Mouse (Mus musculus): ENCODE measurements at regions not wholly inside any gene's neighbourhood (a gene's known extent, or its start where the extent isn't known, plus 50 kb on each side); places are given as distances from the start of the nearest gene placed in this dataset.

DNA sequence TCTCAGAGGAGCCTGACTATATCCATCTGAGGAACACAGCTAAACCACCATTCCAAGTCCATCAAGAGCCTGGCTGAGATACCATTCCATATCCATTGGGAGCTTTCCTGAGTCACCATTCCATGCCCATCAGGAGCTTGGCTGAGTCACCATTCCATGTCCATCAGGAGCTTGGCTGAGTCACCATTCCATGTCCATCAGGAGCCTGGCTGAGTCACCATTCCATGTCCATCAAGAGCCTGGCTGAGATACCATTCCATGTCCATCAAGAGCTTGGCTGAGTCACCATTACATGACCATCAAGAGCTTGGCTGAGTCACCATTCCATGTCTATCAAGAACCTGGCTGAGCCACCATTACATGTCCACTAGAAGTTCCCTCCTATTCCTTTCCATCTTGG, 288.7 kb upstream of the N4bp1 start:
- Histone ChIP-seq H3K9me3 (replicated peaks; ENCODE audit: control insufficient read depth, low read length) (no peaks in the 10 kb centered on the region), H3K27ac (ENCODE audit: low read length) (no peak overlapping the region), H3K36me3 (ENCODE audit: control insufficient read depth, insufficient read depth, low read length) (no peaks in the 10 kb centered on the region), H3K4me1 (ENCODE audit: control insufficient read depth, insufficient read depth, low read length) (no peaks in the 10 kb centered on the region), H3K9ac (ENCODE audit: low read length) (no peak overlapping the region), H3K27me3 (ENCODE audit: control insufficient read depth, insufficient read depth, low read length) (no peaks in the 10 kb centered on the region), H3K4me3 (replicated peaks; ENCODE audit: low read length) (no peak overlapping the region), H3K4me2 (ENCODE audit: low read depth, low read length) (no peak overlapping the region)
- ATAC-seq (ENCODE audit: insufficient read depth, low FRiP score): no peak

DNA sequence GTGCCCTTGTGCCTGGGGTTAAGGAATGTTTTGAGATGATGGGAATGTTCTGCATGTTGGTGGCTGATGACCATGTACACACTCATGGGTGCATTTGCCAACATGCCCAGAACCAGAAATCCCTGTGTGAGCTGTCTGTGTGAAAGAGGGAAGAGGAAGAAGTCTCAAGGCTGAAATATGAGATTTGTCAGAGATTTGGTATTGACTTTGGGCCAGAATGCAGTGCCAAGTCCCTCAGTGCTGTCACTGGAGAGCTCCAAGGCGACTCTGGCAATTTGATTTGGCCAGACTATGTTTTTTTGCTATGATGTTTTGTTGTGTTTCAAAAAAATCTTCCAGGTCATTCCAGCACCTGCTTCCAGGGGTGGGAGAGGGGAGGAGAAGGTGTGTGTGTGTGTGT, 281.7 kb upstream of the N4bp1 start:
- 64% methylated on average over 1 of the region's 1 CpGs for WGBS

DNA sequence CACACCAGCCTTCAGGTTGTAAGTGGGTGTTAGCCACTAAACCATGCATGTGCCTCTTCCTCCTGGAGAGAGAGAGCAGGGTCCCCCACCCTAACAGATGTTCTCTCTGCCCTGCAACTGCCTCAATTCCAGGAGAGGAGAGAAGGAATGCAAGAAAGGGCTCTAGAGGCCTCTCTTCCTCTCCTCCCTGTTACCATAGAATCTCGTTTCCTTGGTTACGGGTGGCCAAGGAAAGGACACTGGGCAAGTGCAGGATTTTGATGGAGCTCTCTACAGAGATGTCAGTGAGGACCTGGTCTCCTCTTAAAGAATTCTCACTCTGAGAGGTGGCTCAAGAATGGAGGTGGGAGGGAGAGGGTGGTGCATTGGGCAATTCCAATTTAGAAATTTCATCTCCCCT, 275.4 kb upstream of the N4bp1 start:
- ATAC-seq (ENCODE audit: insufficient read depth, low FRiP score): no peak
- Histone ChIP-seq H3K36me3 (ENCODE audit: control insufficient read depth, insufficient read depth, low read length) (no peaks in the 10 kb centered on the region), H3K27ac (ENCODE audit: low read length) (no peak overlapping the region), H3K4me1 (ENCODE audit: control insufficient read depth, insufficient read depth, low read length) (no peaks in the 10 kb centered on the region), H3K4me2 (ENCODE audit: low read depth, low read length) (no peak overlapping the region), H3K4me3 (replicated peaks; ENCODE audit: low read length) (no peak overlapping the region), H3K9me3 (replicated peaks; ENCODE audit: control insufficient read depth, low read length) (no peaks in the 10 kb centered on the region), H3K9ac (ENCODE audit: low read length) (no peak overlapping the region), H3K27me3 (ENCODE audit: control insufficient read depth, insufficient read depth, low read length) (no peaks in the 10 kb centered on the region)
- 81% methylated on average over 2 of the region's 2 CpGs for WGBS

More for the DNA sequence above, 281.7 kb upstream of the N4bp1 start:
- Histone ChIP-seq H3K4me1 (ENCODE audit: control insufficient read depth, insufficient read depth, low read length) (no peaks in the 10 kb centered on the region), H3K9ac (ENCODE audit: low read length) (no peak overlapping the region), H3K4me2 (ENCODE audit: low read depth, low read length) (no peak overlapping the region), H3K27ac (ENCODE audit: low read length) (no peak overlapping the region), H3K36me3 (ENCODE audit: control insufficient read depth, insufficient read depth, low read length) (no peaks in the 10 kb centered on the region), H3K4me3 (replicated peaks; ENCODE audit: low read length) (no peak overlapping the region), H3K27me3 (ENCODE audit: control insufficient read depth, insufficient read depth, low read length) (no peaks in the 10 kb centered on the region), H3K9me3 (replicated peaks; ENCODE audit: control insufficient read depth, low read length) (no peaks in the 10 kb centered on the region)
- no peak for ATAC-seq (ENCODE audit: insufficient read depth, low FRiP score)

DNA sequence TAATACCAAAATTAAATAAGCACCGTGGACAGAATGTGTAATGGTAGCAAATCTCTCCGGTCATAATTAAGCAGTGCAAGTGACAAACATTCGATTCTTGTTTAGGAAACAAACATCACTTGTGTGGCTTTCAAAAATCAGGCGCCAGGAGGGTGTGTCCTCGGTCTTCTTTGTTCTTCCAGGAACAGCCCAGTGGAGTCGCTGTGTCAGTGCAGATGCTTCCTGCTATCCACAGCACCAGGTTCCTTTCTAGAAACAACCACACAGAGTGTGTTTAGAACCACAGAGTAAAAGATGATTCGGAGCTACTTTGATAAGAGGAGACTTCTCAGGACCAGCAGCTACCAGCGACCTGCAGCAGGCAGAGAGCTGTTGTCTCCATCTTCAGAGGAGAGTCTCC, 273.3 kb upstream of the N4bp1 start:
- WGBS: 58% methylated on average over 8 of the region's 8 CpGs
- Histone ChIP-seq H3K27me3 (ENCODE audit: control insufficient read depth, insufficient read depth, low read length) (no peaks in the 10 kb centered on the region), H3K4me3 (replicated peaks; ENCODE audit: low read length) (no peak overlapping the region), H3K36me3 (ENCODE audit: control insufficient read depth, insufficient read depth, low read length) (no peaks in the 10 kb centered on the region), H3K27ac (ENCODE audit: low read length) (no peak overlapping the region), H3K9me3 (replicated peaks; ENCODE audit: control insufficient read depth, low read length) (no peaks in the 10 kb centered on the region), H3K4me1 (ENCODE audit: control insufficient read depth, insufficient read depth, low read length) (no peaks in the 10 kb centered on the region), H3K9ac (ENCODE audit: low read length) (no peak overlapping the region), H3K4me2 (ENCODE audit: low read depth, low read length) (no peak overlapping the region)
- ATAC-seq (ENCODE audit: insufficient read depth, low FRiP score): no peak

DNA sequence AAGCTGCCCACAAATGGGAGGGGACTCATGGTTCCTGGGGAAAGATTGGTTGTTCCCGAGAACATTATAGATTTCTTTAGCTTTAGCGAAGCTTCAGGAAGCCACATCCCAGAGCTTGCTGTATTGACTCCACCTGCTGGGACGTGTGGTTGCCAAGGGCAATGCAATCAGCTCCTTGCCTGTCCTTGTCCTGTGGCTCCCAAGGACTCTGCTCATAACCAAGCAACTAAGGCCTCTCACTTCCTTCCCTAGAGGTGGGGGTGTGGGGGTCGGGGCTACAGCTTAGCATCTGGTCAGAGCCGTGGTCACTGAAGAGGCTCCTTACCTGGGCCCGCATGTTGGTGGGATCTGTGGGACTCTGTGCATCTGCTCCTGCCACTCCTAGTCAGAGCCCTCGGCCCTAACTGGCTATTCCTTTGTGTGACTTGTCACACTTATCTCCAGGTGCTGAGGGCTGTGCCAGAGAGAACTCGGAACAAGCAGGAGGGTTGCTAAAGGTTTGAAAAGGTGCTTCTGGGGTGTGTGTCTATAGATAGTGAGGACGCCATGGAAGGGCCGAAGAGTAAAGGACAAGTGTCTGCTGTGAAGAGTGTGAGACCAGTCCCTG, 270.9 kb upstream of the N4bp1 start:
- Histone ChIP-seq H3K4me2 (ENCODE audit: low read depth, low read length) (no peak overlapping the region), H3K9ac (ENCODE audit: low read length) (no peak overlapping the region), H3K9me3 (replicated peaks; ENCODE audit: control insufficient read depth, low read length) (no peaks in the 10 kb centered on the region), H3K4me3 (replicated peaks; ENCODE audit: low read length) (no peak overlapping the region), H3K27me3 (ENCODE audit: control insufficient read depth, insufficient read depth, low read length) (no peaks in the 10 kb centered on the region), H3K4me1 (ENCODE audit: control insufficient read depth, insufficient read depth, low read length) (no peaks in the 10 kb centered on the region), H3K36me3 (ENCODE audit: control insufficient read depth, insufficient read depth, low read length) (no peaks in the 10 kb centered on the region), H3K27ac (ENCODE audit: low read length) (no peak overlapping the region)
- WGBS: 56% methylated on average over 10 of the region's 10 CpGs
- ATAC-seq (ENCODE audit: insufficient read depth, low FRiP score): peak; percentile 71; the same call in 1 of the 2 replicates

DNA sequence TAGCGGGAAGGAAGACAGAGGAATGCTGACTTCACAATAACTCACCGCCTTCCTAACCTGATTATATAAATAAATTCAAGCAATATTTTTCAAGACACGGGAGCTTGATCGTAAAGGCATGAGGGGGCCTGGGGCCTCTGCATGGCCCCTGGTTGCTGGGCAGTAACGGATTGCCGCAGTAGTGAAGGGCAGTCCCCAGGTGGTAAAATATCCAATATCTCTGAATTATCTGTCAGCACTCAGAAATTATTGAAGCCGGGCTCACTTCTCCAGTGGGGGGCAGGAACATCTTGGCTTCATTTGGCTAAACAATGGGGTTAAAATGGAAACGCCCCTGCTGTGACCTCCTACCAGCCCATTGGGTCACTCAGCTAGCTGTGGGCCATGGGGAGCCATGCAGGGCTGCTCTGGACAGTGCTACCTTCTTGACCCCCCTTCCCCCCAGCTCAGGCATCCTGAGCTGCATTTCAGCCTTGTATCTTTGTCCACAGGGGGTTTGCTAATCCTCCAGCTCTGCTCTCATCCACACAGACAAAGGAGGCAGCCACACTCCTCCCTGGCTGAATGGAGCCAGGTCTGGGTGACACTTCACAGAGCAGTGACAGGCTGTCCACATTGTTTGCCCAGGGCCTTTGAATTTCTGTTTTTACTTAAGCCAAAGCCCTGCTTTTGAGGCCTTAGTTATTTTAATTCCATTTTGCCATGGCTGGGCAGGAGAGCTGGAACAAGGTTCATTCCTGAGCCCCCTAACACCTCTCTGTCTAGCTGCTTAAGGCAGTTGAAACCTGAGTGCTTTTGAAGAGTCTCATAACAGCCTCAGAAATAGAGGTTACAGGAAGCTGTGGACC, 267.2 kb upstream of the N4bp1 start:
- 34% methylated on average over 8 of the region's 8 CpGs for WGBS
- Histone ChIP-seq H3K27me3 (ENCODE audit: control insufficient read depth, insufficient read depth, low read length) (no peaks in the 10 kb centered on the region), H3K36me3 (ENCODE audit: control insufficient read depth, insufficient read depth, low read length) (no peaks in the 10 kb centered on the region), H3K4me3 (replicated peaks; ENCODE audit: low read length) (no peak overlapping the region), H3K4me2 (ENCODE audit: low read depth, low read length) (no peak overlapping the region), H3K4me1 (ENCODE audit: control insufficient read depth, insufficient read depth, low read length) (no peaks in the 10 kb centered on the region), H3K27ac (ENCODE audit: low read length) (no peak overlapping the region), H3K9me3 (replicated peaks; ENCODE audit: control insufficient read depth, low read length) (no peaks in the 10 kb centered on the region), H3K9ac (ENCODE audit: low read length) (no peak overlapping the region)
- no peak for ATAC-seq (ENCODE audit: insufficient read depth, low FRiP score)

DNA sequence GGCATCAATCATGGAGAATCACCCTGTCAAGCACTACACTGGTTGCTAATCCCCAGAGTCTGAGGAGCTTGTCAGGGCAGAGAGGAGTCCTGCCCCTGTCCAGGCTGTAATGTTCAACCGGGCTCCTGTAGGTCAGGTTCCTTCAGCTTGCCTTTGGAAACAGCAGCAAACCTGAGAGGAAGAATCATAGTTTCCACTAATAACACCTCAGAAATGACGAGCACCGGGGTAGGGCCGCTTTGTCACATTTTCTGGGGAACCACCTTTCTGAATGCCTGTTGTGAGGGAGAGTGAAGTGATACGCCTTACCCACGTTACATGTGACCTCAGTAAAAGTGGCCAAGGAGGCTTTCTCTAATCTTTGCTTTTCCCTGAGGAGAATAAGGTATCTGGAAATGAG, 263.8 kb upstream of the N4bp1 start:
- H3K4me2 ChIP-seq (ENCODE audit: low read depth, low read length): no peak overlapping the region
- no peaks in the 10 kb centered on the region for H3K36me3 ChIP-seq (ENCODE audit: control insufficient read depth, insufficient read depth, low read length)
- no peak overlapping the region for H3K9ac ChIP-seq (ENCODE audit: low read length)
- no peaks in the 10 kb centered on the region for H3K27me3 ChIP-seq (ENCODE audit: control insufficient read depth, insufficient read depth, low read length)
- no peak for ATAC-seq (ENCODE audit: insufficient read depth, low FRiP score)
- no peak overlapping the region for H3K27ac ChIP-seq (ENCODE audit: low read length)
- no peaks in the 10 kb centered on the region for H3K4me1 ChIP-seq (ENCODE audit: control insufficient read depth, insufficient read depth, low read length)
- WGBS: 82% methylated on average over 6 of the region's 6 CpGs
- no peaks in the 10 kb centered on the region for H3K9me3 ChIP-seq (replicated peaks; ENCODE audit: control insufficient read depth, low read length)
- no peak overlapping the region for H3K4me3 ChIP-seq (replicated peaks; ENCODE audit: low read length)

DNA sequence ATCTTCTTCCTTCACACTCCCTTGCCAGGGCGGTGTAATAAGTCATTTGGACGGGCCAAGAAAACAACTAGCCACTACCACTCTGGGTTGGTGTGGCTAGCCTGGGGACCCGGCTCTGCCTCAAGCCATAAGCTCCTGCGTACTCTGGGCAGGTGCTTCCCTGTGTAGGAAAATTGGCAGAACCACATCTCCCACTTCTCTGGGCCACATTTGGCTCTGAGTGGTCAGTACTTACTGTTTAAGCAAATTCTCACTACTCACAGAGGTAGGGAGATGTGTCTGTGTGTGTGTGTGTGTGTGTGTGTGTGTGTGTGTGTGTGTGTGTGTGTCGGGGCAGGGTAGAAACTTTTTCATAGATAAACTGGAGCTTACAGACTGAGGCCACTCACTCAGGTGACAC, 262.6 kb upstream of the N4bp1 start:
- no peak overlapping the region for H3K4me2 ChIP-seq (ENCODE audit: low read depth, low read length)
- no peaks in the 10 kb centered on the region for H3K27me3 ChIP-seq (ENCODE audit: control insufficient read depth, insufficient read depth, low read length)
- no peak for ATAC-seq (ENCODE audit: insufficient read depth, low FRiP score)
- no peaks in the 10 kb centered on the region for H3K4me1 ChIP-seq (ENCODE audit: control insufficient read depth, insufficient read depth, low read length)
- 66% methylated on average over 5 of the region's 5 CpGs for WGBS
- H3K27ac ChIP-seq (ENCODE audit: low read length): no peak overlapping the region
- no peak overlapping the region for H3K4me3 ChIP-seq (replicated peaks; ENCODE audit: low read length)
- no peak overlapping the region for H3K9ac ChIP-seq (ENCODE audit: low read length)
- no peaks in the 10 kb centered on the region for H3K9me3 ChIP-seq (replicated peaks; ENCODE audit: control insufficient read depth, low read length)
- no peaks in the 10 kb centered on the region for H3K36me3 ChIP-seq (ENCODE audit: control insufficient read depth, insufficient read depth, low read length)

DNA sequence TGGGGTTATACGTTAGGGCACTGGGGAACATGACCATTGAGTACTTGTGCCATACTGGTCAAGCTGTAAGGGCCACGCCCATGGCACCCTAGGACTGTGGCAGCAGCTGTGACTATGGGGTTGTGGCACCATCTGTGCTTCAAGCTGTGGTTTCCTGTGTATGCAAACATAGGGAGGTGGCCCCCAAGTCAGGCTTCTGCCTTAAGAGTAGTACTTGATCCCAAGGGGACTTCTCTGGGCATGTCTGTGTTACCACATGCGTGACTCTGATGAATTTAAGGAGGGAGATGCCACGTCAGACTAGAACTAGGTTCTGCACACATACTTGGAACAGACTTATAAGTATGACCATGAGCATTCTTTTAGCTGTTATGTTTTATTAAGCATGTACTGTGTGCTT, 252.4 kb upstream of the N4bp1 start:
- Histone ChIP-seq H3K27ac (ENCODE audit: low read length) (no peak overlapping the region), H3K9ac (ENCODE audit: low read length) (no peak overlapping the region), H3K4me2 (ENCODE audit: low read depth, low read length) (no peak overlapping the region), H3K4me1 (ENCODE audit: control insufficient read depth, insufficient read depth, low read length) (no peaks in the 10 kb centered on the region), H3K4me3 (replicated peaks; ENCODE audit: low read length) (no peak overlapping the region), H3K27me3 (ENCODE audit: control insufficient read depth, insufficient read depth, low read length) (no peaks in the 10 kb centered on the region), H3K9me3 (replicated peaks; ENCODE audit: control insufficient read depth, low read length) (no peaks in the 10 kb centered on the region), H3K36me3 (ENCODE audit: control insufficient read depth, insufficient read depth, low read length) (no peaks in the 10 kb centered on the region)
- 92% methylated on average over 4 of the region's 4 CpGs for WGBS
- no peak for ATAC-seq (ENCODE audit: insufficient read depth, low FRiP score)
